Mouse (Mus musculus): ENCODE measurements around the gene Vps18.

Vps18 gene

DNA sequence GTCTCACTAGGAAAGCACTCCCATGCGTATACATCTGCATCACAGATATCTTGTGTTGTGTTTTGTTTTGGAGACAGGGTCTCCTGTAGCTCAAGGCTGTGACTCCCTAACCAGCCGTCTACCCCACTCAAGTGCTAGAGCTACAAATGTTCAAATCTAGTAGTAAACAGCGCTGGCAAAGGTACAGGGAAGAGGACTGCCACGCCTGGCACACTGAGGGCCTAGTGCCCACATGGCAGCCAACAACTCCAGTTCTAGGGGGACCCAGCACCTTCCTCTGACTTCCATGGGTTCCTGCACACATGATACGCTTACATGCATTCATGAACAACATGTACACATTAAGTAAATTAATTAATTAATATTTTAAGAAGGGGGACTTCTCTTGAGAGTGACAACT is 3.7 kb downstream of the Vps18 start:
- DNase-seq (ENCODE audit: low spot score): no peak

GRCm38 (mm10) chr2:119292852-119293251 is 4.3 kb downstream of the Vps18 start:
- DNase-seq (ENCODE audit: low spot score): no peak

- DNase-seq (ENCODE audit: low spot score): no peak
Measured at GRCm38 (mm10) chr2:119293311-119293710, 4.8 kb downstream of the Vps18 start.

GRCm38 (mm10) chr2:119293776-119294390 is 5.3 kb downstream of the Vps18 start:
- DNase-seq (ENCODE audit: low spot score): no peak

GRCm38 (mm10) chr2:119294411-119294810 is 5.9 kb downstream of the Vps18 start:
- DNase-seq (ENCODE audit: low spot score): no peak

GRCm38 (mm10) chr2:119296756-119297155 is 8.2 kb downstream of the Vps18 start:
- no peak for DNase-seq (ENCODE audit: low spot score)

DNA sequence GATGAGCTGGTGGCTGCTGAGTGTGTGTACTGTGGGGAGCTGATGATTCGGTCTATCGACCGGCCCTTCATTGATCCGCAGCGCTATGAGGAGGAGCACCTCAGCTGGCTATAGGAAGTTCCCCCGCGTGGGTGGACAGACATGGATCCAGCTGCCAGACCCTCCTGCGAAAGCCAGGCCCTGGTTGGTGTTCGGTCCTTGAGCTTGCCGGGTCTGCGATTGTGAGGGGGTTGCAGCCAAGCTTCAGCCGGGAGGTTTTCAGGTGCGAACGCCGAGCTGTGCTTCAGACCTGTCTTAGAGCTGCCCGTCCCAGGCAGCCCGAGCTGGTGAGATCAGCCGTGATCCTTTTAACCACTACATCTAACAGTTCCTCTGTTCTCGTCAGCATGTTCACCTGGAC is 9.0 kb downstream of the Vps18 start:
- no peak for DNase-seq (ENCODE audit: low spot score)

DNA sequence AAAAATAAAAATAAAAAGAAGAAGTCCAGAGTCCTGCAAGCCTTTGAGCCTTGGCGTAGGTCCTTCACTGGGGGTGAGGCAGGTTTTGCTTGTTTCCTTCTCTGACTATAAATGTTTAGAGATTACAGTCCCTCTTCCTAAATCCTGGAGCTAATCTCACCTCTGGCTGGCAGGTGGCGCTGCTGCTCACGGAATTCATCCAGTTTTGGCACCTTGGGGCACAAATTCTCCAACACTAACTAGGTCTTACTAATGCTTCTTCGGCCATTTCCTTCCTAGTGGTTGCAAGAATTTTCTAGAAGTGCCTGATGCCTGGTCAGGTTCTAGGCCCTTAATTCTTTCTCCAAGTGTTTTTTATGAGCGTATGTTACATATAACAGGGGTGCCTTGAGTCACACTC is 9.8 kb downstream of the Vps18 start:
- DNase-seq (ENCODE audit: low spot score): peak; percentile 64

DNA sequence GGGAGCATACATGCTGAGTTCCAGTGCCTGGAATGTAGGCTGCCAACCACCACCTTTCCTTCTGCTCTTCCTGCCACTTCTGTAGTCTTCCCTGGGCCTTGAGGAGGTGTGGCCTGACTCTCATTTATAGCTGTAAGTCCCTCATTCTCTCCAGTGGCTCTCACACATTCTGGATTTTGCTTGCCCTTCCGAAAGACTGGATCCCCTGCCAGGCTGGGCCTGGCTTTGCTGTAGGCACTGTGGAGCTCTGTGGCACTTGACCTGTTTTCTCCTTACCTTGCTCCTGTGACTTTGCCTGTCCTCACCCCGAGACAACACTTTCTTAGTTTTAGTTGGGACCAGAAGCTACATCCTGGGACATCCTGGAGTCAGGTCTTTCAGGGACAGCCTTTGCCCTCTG is 10.3 kb downstream of the Vps18 start:
- no peak for DNase-seq (ENCODE audit: low spot score)

GRCm38 (mm10) chr2:119299981-119300818 is 11.7 kb downstream of the Vps18 start:
- DNase-seq (ENCODE audit: low spot score): peak; percentile 96

DNA sequence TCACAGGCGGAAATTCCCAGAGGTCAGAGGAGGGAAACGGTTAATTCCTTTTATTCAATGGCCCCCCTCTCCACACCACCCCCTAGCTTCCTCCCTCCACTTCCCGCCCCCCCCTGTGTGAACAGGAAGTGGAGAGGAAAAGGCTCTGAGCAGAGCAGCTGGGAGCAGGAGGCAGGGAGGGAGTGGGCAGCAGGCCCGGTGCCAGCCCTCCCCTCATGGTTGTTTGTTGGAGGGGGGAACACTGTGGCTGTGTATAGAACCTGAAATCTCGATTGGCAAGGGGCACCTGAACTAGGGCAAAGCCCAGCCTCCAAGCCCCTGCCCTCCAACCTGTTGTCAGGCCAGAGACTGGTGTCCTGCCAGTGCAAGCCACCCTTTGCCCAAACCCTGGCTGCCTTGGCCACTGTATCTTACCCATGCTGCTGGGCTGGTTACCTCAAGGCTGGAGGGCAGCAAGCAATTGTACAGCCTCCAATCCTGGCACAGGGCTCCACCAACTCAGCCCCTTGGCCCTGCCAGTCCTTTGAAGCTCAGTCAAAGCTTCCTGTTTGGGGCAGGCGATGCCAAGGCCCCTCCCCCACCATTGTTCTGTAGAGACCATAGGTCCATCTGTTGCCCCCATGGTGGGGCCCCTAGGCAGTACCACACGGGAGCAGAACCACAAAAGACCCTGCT is 12.4 kb downstream of the Vps18 start:
- no peak for DNase-seq (ENCODE audit: low spot score)

- DNase-seq (ENCODE audit: low spot score): no peak
Measured at GRCm38 (mm10) chr2:119302876-119303275, 14.3 kb downstream of the Vps18 start.

GRCm38 (mm10) chr2:119304391-119304790 is 15.9 kb downstream of the Vps18 start:
- no peak for DNase-seq (ENCODE audit: low spot score)

DNA sequence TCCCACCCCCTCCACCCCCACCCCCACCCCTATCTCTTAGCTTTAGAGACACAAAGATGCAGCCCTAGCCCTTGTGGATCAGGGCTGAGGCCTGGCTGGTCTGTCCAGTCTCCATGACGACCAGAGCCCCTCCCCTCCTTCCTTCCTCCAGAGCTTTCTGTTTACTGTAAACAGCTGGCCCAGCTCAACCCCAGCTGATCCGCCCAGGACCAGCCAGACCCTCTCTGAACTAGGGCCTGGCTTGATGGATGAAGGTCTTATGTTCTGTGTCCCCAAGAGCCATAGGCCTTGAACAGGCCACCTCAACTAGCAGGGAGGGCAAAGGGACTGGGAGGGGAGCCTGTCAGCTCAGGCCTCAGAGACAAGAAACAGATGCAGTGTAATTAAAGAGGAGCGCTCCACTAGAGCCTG is 16.3 kb downstream of the Vps18 start:
- no peak for DNase-seq (ENCODE audit: low spot score)

DNA sequence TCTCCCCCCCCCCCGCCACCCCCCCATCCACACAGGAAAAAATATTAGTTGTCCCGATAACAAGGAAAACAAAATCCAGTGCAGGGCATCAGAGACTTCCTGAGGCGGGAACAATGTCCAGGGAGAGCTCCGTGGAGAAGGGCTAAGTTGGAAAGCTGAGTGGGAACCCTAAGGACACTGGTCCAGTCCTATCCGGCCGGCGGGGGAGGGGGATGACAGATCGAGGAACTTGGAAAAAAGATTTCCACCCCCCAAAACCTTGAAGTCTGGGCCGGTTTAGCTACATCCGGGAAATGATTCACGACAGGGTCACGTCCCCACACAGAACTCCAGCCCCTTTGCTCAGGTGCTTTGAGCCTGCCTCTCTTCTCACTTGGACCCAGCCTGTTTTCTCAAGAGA is 23.0 kb downstream of the Vps18 start:
- no peak for DNase-seq (ENCODE audit: low spot score)

DNA sequence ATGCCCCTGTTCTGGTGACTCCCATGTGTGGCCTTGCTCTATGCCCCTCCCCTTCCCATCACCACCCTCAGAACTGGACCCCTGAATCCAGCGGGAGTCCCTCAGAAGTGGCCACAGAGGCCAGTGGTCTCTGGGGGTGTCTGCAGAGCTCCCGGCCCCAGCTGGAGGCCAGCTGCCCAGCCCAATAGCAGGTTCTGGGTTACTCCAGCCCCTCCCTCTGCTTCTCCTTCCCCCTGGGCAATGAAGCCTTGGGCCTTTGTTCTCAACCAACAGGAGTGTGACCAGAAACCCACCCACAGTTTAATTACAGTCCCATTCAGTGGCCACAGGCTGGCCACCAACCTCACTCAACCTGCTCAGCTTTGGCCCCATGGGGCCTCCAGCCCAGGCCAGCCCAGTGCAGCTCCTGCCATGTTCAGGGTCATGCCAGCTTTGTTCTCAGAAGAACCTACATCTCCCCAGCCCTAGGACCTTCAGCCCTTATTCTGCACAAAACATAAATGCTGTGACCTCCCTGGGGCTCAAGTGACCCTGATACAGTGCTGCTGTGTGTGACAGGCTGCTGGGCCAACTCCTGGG is 23.9 kb downstream of the Vps18 start:
- DNase-seq (ENCODE audit: low spot score): no peak

- no peak for DNase-seq (ENCODE audit: low spot score)
Measured at GRCm38 (mm10) chr2:119313780-119314479, 25.4 kb downstream of the Vps18 start.

DNA sequence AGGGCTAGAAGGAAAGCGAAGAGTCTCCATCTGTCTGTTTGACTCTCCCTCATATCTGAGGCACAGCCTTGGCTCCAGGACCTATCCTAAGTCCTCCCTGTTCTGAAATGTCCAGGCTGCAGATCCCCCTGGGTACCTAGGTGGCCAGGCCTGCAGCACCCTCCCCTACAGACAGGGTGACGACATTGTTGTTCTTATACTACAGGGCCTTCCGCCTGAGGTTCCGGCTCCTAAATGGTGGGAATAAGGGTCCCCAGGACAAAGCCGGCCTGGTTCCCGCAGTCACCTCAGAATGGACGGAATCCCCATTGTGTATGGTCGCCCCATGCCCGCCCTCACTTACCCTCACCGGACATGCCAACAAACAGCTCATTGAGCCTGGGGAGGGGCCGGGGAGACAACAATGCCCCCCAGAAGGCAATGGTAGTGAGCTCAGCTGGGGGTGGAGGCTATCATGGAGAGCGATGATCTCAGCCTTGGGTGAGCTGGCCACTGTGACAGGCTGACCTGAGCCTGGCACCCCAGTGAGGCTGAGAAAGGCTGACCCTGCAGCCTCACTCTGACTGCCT is 26.3 kb downstream of the Vps18 start:
- DNase-seq (ENCODE audit: low spot score): no peak

DNA sequence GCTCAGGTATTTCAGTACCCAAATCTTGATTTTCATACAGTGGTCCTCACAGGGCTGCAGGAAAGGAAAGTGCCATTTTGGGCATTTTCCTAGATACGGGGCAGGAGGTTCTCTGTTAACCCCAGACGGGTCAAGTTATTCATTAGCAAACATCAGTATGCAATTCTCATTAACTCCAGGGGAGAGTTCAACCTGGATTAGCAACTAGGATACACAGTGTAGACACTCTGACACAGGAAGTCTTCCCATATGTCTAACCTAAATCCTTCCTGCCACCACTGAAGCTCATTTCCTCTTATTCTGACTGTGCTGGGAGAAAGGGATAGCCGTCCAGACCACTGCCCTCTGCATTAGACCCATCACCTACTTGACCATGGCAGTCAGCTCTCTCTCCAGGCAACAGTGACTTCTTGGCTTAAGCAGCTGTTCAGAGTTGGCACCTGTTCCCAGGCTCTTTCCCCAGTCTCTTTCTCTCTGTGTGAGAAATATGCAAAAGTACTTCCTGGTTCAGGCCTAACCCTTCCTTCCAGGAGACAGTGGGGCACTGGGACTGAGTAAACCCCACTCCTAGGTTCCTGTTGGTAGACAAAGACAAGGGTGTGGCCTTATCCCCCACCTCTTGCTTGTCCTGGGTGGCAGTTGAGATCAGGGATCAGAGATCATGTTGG is 29.6 kb downstream of the Vps18 start:
- DNase-seq (ENCODE audit: low spot score): no peak

DNA sequence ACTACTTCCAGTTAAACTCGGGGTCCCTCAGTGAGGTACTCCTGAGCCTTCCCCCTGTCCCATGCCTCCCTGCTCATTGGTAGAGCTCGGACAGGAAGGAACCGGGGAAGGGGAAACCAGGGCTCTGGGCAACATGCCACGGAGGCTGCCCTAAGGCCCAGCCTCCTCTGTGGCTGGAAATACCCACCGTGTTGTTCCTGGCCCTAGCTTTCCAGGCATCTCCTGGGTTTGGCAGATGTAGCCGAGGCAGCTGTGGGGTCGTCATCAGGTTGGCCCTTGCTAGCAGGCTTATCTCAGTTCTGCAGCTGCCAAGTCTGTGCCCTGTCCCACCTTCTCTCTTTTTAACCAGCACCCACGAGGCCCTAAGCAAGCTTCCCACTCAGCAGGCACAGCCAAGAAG is 32.0 kb downstream of the Vps18 start:
- DNase-seq (ENCODE audit: low spot score): no peak
